Mouse (Mus musculus): ENCODE measurements around the gene Colq.

DNA sequence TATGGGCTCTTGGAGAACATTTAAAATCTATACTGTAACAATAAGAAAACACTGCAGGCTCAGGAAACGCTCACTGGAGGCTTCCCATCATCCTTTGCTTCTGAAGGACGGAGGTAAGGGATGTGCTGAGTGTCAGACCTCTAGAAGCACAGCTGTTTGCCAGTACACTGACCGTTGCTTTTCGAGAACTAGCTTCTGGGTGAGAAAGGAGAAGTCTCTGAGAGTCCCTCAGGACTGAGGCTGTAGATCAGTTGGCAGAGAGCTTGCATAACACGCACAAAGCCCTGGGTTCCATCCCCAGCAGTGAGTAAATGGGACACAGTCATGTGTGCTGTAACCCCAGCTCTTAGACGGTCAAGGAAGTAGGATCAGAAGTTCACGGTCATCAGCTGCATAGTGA is 5.3 kb upstream of the Colq start:
- TF ChIP-seq TAL1 (IDR thresholded peaks at IDR 0.05; ENCODE audit: low read length) = no peak
- TF ChIP-seq GATA1 (IDR thresholded peaks at IDR 0.05; ENCODE audit: low read length) = no peak

Measured in erythroblast, embryonic 14.5 days (primary cell).